Mouse (Mus musculus): ENCODE measurements at regions not wholly inside any gene's neighbourhood (a gene's known extent, or its start where the extent isn't known, plus 50 kb on each side); places are given as distances from the start of the nearest gene placed in this dataset.

DNA sequence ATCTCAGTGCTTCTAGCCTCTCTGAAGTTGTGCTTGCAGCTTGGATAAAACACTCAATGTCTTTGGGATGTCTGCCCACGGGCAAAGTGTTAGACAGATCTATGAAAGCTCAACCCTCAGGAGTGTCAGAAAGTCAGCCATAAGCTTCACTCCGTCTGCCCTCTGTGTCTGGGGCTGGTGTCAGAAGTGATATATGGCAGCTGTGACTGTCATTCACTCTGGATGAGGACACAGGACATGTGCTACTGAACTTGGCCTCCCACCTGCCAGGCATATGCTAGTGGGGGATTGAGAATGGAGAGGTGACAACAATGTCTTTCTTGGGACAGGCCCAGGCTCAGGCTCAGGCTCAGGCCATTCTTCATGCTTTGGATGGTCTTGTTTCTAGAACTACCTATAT is 366.7 kb downstream of the Eipr1 start:
- no peak for DNase-seq (ENCODE audit: extremely low spot score, low read depth, low spot score)

DNA sequence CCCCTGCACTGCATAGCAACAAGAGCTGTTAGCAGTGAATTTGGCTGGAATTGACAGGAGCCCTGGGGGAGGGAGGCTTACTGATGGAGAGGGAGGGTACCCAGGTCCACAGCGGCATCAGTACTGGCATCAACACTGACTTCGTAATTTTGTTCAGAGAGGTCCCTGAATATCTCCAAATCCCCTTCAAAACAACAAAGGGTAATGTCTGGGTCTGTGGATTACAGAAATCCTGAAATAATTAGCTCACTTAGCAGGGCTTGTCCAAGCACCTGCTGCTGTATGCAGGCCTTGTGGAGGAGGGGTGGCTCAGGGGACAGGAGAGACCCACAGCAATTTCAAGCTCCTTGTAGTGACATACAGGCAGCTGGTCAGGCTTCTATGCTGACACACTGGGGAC is 369.6 kb downstream of the Eipr1 start:
- DNase-seq (ENCODE audit: extremely low spot score, low read depth, low spot score), result no peak

DNA sequence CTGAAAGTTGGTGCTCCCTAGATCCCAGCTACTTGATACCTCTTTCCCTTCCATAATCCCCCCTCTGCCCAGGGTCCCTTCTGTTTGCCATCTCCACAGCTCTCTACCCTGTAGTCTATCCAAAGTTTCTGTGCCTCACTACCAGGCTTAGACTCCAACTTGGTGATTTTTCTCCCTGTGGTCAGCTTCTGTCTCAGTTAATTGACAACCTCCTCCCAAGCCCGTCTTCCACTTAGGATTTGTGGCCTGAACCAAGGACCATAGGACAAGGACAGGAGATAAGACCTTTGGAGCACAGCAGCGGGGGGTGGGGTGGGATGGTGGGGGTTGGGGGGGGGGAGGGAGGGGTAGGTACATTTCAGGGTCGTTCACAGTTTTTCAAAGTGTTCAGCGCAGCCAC is 371.3 kb downstream of the Eipr1 start:
- no peak for DNase-seq (ENCODE audit: extremely low spot score, low read depth, low spot score)

DNA sequence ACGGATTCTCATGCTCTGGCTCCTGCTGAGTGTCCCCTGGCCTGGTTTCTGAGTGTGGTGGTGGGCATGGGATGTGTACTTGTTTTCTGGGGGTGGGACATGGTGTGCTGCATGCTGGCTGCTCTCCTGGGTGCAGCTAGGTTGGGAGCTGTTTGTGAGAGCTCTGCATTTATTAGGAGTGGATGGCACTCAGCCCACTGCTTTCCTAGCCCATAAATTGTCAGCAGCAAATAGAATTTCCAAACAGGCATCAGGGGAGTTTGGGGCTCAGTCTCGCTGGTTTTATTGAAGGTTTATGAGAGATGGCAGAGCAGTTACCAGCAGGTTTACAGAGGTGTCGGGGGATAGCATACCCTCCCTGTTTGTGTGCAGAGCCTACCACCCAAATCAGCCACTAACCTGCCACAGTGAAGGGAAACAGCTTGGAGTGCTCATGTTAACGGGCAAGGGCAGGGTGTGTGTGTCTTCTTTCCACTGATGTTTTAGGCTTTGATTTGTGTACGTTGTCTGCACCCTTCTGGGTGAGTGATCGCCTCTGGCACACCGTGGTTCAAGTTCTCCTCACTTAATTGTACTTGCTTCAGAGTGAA is 372.6 kb downstream of the Eipr1 start:
- DNase-seq (ENCODE audit: extremely low spot score, low read depth, low spot score), result no peak

DNA sequence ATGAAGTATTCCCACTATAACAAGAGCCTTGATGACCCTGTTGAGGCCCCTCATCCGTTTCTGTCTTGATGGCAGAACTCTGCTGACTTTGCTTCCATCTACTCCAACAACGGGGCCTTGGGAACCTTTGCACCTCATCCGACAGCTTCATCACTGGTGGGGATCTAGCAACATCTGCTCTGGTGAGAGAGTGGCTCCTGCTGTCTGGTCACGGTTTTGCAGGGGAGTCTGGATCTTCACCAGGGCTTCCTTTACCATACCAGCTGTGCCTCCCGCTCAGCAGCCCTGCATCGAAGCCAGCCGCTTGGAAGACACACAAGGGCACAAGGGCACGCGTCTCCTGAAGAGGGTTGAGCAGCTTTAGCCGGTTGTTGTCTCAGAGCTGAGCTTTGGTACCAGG is 377.2 kb downstream of the Eipr1 start:
- no peak for DNase-seq (ENCODE audit: extremely low spot score, low read depth, low spot score)

DNA sequence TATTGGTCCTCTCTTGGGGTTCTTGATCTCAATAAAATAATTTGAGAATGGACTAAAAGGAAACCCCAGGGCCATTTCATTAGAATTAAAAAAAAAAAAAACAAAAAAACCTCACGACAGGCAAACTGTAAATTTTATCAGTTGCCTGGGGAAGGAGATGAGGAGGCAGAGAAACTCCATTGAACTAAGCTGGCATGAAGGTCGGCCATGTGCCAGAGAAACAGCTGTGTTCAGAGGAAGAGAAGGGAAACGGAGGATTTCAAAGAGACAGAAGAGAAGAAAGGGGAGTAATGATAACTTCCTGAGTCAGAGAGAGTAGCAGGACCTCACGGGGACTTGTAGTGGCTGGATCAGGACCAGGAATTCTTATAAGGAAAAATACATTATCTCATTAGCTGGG is 377.7 kb downstream of the Eipr1 start:
- no peak for DNase-seq (ENCODE audit: extremely low spot score, low read depth, low spot score)

DNA sequence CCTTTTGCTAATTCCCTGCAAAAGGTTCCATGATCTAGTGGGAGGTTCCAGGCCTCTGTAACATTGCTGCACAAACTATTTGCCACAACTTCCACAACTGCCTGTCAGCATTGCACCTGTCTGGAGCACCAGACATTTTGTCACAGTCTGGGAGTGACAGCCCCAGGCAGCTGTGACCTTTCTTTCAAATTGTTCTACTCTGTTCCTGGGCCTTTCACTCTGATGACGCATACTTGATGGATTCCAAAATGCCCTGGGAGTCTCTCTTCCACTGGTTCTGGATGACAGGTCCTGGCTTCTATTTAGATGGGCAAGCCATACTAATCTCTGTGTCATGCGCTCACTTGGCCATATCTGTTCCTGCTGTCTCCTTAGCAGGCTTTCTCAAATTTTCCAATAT is 382.7 kb downstream of the Eipr1 start:
- no peak for DNase-seq (ENCODE audit: extremely low spot score, low read depth, low spot score)

DNA sequence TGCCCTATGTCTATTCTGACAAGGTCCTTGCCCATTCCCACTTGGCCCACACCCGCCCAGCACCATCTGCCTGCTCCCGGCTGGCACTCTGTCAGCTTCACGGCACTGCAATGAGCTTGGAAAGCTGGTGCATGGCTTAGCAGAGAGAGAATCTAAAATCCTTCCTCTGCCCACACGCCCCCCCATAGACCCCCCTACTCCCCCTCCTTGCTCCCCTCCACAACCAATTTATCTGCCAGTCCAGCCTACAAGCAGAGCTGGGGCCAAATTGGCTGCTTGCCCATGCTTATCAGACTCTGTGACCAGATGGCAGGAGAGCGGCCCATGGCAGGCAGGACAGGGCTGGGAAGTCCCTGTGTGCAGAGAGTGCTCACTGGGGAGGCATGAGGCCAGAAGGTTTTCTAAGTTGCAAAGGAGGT is 385.3 kb downstream of the Eipr1 start:
- no peak for DNase-seq (ENCODE audit: extremely low spot score, low read depth, low spot score)

DNA sequence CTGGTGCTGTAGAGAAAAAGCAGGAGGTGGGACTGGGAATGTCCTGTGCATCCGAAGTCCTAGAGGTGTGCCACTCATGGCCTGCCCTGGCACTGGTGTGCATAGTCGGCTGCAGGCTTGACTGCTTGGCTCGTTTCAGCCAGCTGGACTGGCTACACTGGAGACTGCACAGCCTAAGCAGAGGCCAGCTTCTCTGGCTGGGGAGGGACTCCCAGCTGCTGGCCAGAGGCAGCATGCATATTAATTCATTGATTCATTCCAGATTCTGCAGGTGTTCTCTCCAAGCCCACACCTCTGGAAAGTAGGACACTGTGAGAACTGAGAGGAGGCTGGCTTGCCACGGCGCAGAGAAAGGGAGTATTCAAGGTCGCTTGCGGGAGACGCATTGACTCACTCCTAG is 385.9 kb downstream of the Eipr1 start:
- no peak for DNase-seq (ENCODE audit: extremely low spot score, low read depth, low spot score)

DNA sequence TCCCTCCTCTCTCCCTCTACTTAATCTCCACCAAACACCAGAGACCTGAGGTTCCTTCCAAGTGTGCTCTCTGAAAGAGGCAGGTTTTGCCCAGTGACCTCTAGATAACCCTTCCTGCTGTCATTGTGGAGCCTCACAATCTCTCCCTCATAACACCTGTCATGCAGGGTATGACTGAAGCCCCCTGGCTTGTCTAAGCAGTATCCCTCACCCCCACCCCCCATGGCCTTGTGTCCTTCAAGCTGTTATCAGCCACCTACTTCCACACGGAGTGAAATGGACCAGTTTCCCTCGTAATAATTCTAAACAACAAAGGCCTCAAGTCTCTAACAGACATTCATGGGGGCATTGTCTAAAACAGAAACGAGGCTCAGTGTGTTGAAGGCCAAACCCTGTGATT is 387.6 kb upstream of the Myt1l start:
- DNase-seq (ENCODE audit: extremely low spot score, low read depth, low spot score), result no peak

DNA sequence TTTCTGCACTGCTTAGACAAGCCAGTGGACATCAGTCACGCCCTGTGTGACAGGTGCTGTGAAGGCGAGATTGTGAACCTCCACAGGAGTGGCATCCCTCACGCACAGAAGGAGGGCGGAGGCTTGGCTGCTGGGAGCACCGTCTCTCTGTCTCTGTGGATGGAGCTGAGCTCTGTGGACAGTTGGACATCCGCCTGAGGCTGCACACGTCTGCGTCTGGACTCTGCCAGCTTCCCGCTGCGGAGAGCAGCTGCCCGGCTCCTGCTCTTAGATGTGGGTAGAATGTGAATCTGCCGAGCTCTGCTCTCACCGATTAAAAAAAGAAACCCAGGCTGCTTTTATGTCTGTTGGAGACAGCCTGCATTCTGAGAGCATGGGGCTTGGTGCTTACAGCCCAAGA is 387.1 kb upstream of the Myt1l start:
- no peak for DNase-seq (ENCODE audit: extremely low spot score, low read depth, low spot score)

DNA sequence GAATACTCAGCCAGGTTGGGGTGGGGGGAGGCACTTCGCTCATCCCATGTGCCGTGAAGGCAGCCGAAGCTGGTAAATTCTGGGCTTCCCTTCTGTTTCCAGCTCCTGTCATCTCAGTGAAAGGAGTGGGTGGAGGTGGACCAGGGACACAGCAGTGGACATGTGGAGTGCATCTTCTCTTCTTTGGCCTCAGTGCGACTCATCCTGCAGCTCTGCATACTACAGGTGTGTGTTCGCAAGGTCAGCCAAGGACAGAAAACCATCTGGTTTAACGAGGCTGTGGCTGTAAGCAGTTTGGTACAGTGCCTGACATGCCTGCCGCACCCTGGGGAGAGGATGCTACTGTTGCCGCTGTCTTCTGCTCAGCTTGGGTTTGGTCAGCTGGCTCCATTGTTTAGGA is 386.3 kb upstream of the Myt1l start:
- DNase-seq (ENCODE audit: extremely low spot score, low read depth, low spot score), result no peak

DNA sequence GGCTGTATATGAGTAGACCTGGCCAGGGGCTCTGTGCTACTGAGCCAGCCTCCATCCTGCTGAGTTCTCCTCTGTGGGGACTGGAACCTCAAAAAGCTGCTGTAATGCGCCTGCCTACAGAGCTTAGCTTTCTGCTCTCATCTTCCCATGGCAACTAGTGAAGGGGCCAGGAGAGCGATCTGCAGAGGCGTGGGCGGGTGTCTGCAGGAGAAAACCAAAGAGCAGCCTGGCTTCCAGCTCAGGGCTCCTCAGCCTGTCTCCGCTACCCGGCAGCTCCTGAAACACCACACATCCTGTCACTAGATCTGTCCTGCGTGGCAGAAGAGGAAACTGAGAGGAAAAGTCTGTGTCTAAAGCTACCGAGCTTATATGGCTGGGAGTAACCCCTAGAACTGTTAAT is 384.9 kb upstream of the Myt1l start:
- no peak for DNase-seq (ENCODE audit: extremely low spot score, low read depth, low spot score)

DNA sequence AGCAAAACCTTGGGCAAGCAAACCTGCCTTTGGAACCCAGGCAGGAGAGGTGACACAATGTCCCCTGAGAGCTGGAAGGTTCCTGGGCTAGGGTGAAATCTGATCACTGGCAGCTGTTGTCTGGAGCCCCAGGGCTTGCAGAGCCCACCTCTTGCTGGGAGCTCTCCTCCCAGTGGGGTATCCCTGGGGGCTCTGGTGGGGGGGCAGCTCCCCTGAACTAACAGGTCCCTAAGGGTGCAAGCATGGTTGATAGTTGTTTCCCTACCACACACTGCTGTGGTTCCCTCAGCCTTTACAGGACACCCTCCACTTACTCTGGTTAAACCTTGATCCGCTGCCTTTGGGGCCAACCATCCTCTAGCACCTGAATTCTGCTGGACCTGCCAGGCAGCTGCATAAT is 367.3 kb upstream of the Myt1l start:
- DNase-seq (ENCODE audit: extremely low spot score, low read depth, low spot score), result no peak

DNA sequence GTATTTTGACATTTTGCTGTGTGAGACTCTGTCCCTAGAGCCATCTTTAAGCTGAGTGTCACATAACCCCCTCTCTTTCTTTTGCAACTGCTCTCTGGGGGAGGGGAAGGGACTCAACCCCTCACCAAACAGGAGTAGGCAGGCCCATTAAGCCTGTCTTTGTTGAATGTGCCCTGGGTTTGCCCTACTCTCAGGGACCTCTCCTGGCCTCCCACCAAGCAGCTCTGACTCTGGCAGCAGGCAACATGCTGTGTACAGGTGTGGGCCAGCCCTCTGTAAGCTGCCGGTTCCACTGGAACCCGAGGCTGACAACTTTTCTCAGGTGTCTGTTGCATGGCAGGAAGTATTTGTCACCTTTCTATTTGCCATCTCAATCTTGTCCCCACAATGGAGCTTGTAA is 366.6 kb upstream of the Myt1l start:
- DNase-seq (ENCODE audit: extremely low spot score, low read depth, low spot score), result no peak

DNA sequence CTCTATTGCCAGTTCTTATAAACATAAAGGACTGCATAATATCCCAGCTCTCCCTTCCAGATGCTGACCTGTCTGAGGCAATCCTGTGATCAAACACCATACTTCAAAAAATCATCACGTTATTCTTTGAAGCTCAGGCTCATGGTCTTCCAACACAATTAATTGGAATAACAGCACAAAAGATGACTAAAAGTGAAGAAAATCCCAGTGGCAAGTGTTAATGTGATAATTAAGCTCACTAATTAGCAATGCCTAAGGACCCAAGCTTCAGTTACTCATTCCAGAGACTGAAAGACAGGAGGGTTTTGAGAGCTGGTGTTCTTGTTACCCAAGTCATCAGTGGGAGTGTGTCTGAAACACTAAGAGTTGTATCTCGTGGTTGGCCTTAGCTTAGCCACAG is 363.5 kb upstream of the Myt1l start:
- DNase-seq (ENCODE audit: extremely low spot score, low read depth, low spot score), result no peak

DNA sequence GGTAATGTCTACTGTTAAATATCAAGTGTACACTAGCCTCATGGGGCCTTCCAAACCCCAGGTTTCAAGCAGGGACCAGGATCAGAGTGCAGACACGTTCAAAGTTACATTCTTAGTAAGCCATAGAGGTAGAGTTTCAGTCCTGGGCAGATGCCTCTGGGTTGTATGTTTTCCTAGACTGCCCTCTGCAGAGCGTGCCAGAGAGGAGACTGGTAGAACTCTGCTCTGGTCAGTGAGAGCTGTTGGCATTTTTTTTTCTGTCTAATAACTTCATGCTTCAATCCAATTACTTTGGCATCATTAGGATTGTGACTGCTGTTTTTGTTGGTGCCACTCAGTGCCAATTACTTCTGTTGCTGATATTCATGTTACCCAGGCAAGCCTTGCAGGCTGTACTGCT is 361.9 kb upstream of the Myt1l start:
- no peak for DNase-seq (ENCODE audit: extremely low spot score, low read depth, low spot score)

DNA sequence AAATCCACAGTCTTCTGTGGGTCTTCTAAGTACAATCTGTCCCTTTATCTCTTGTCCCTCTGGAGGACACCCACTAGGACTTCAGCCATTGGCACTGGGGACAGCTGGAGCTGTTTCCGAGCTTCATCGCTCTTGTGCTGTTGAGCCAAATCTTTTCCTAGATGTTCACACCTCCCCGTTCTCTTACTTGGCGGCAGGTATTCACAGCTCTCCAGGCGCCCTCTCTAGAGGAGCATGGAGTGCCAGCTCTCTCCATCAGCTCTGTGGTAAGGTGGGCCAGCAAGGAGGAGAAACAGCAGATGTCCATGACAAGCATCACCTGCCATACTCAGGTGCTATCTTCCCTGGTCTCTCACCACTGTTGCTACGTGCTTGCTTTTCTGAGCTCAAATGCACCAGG is 360.3 kb upstream of the Myt1l start:
- no peak for DNase-seq (ENCODE audit: extremely low spot score, low read depth, low spot score)

DNA sequence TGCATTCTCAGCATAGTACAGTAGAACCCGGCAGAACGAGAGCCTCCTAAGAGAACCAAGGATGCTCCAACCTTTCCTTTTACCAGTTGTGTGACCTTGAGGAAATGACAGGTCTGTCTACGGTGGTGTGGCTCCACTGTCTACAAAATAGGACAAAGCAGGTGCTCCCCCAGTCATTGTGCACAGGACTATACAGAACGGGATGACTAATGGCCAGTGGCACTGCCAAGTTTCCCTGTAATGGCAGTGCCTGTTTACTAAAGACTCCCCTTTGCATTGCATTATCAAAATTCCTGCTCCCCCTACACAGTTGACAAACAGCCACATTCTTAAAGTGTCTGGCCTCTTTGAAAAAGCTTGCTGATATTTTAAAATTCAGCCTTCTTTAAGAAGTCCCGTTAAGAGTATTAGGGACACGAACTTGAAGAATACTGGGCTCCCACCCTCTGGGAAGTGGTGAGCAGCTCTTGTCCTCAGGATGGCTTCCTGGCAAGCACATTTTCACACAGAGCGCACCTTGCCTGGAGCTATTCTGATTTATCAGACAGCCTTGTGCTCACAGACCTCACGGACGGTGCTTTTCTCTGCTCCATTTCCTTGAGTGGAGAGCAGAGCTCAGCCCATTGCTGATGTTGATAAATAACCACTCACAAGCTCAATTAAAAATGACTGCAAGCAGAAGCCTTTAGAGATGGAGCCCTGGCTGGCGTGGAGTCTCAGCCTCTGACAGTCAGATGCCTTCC is 352.3 kb upstream of the Myt1l start:
- DNase-seq (ENCODE audit: extremely low spot score, low read depth, low spot score), result no peak

DNA sequence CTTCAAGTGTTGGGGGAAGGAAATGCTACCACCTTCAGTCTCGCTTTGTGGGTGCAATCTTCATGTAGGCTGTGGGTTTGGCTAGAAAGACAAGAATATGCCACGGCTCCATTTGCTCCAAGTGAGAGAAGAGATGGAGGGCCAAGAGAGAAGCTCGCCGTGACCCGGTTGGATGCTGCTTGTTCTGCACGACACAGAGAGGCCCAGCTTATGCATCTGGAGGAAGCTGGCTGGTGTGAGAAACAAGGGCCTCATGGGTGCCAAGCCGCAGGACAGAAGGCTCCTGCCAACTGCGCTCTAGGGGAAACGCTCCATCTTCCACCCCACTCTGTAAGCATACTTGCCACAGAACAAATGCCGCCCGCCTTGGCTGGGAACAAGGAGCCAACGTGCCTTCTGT is 351.0 kb upstream of the Myt1l start:
- DNase-seq (ENCODE audit: extremely low spot score, low read depth, low spot score), result no peak

DNA sequence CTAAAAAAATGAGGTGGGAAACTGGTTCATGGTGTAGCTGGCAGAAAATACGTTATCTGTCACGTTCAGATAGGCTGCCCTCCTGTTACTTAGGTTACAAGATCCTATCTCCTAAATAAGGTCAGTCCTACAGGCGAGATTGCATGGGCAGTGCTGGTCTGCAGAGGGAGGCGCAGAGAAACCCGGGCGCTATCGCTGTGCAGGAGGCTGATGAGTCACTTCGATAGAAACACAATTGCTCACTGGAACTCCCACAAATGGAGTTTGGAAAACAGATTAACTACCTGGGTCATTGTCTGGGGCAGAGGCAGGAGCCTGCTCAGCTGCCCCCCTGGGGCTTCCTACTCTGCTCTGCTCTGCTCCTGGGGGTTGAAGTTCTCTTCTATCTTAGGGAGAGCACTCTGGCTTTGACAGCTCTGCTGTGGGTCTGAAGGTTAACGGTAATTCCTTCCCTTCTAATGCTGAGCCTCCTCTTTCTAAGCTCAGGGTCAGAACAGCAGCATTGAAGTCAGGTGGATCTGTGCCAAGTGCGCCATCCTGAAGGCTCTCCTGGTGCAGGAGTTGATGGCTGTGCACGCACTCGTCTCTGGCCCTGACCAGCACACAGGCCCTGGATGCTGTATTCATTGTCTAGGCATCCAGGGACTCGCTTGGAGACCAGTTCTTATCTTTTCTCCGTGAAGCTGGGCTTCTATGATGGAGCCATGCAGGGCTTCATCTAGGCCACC is 349.9 kb upstream of the Myt1l start:
- no peak for DNase-seq (ENCODE audit: extremely low spot score, low read depth, low spot score)

DNA sequence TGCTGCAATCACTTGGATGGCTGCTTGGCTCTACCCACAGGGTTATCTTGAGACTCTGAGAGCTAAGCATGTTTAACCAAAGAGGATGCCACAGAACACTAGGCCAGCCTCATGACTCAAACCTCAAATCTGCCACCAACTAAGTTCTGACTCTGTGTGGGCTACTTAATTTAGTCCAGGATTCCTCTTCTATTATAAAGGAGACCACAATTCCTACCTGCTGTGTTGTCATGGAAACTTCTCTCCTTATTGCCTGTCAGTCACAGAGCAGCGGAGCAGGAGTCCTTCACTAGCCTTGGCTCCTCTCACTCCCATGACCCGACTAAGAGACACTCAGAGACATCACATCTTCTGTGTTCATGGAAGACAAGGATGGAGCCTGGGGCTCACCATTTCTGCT is 348.8 kb upstream of the Myt1l start:
- no peak for DNase-seq (ENCODE audit: extremely low spot score, low read depth, low spot score)

DNA sequence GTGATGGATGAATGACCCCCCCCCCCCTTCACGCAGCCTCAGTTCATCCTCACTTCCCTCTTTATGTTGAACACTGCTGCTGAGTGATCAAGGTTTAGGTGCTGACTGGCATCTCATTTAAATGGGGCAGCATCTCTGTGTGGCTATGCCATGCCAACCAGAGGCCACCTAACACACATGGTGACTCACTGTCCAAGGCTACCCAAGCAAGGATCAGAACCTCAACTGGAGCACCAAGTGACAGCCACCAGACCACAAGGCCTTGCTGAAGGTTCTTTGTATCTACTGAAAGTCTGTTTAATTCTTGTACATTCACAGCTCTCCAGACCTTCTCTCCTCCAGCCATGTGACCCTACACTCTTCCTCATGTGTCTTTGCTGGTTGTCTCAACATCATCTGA is 347.6 kb upstream of the Myt1l start:
- no peak for DNase-seq (ENCODE audit: extremely low spot score, low read depth, low spot score)
